ENCODE assay signal across 9 mouse cellular contexts in the genomic region with DNA sequence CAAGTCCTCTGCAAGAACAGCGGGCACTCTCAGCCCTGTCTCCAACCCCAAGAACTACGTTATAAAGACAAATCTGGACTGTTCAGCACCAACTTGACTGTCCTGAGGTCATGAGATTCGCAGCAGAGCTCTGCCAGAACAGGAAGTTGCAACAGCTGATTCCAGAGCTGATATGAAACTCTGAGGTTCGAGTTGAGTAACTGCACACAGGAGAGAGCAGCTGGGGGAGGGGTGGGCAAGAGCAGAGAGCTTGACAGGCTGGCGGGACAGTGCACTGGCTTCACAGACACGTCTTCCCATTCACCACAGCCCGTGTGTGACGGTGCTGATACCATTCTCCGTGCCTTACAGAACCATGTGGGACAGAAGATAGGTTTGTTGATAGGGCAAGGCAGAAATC. TPM values are rescaled to one million over a fixed set of nuclear protein-coding genes. Genes with fewer than 3 reads are reported as not detected.
A peak's percentile ranks its signal among the peaks of the same experiment; 100 is the strongest.
DNase-seq lines count a peak whose midpoint lies in the region; ATAC-seq and TF ChIP-seq lines count a peak whose summit lies in the region.
"Had no signal": no experiment of that assay in that cellular context is flagged by ENCODE, and none has a peak within 500 bp of the region (broad histone marks: within the 10 kb centered on the region; RNA-seq: fewer than 3 reads in every experiment).

No protein-coding gene starts in this region.

- peaks cover 5% of the 10 kb centered on the region for H3K4me1 ChIP-seq in heart, embryonic 11.5 days (ENCODE audit: control insufficient read depth, insufficient read depth, low read length)
- H3K4me1 ChIP-seq in intestine, postnatal 0 days (replicated peaks; ENCODE audit: control insufficient read depth, insufficient read depth, low read length) = no peaks in the 10 kb centered on the region

- peaks cover 5% of the 10 kb centered on the region; the same call in 1 of the 2 replicates for H3K9me3 ChIP-seq in heart, embryonic 11.5 days (replicated peaks; ENCODE audit: control insufficient read depth, low read length)
- no peaks in the 10 kb centered on the region for H3K9me3 ChIP-seq in intestine, postnatal 0 days (ENCODE audit: control insufficient read depth)

- H3K36me3 ChIP-seq in heart, embryonic 11.5 days (ENCODE audit: control insufficient read depth, insufficient read depth, low read length) = no peaks in the 10 kb centered on the region
- no peaks in the 10 kb centered on the region for H3K36me3 ChIP-seq in intestine, postnatal 0 days (ENCODE audit: control insufficient read depth, insufficient read depth)

- H3K4me2 ChIP-seq in heart, embryonic 11.5 days = no peak overlapping the region
- no peak overlapping the region for H3K4me2 ChIP-seq in intestine, postnatal 0 days (replicated peaks; ENCODE audit: low read depth)

- H3K4me3 ChIP-seq in heart, embryonic 11.5 days (ENCODE audit: low read depth, low read length) = no peak overlapping the region
- H3K4me3 ChIP-seq in intestine, postnatal 0 days (ENCODE audit: low read depth, low read length) = no peak overlapping the region

- H3K27ac ChIP-seq in heart, embryonic 11.5 days (ENCODE audit: low read depth, low read length) = no peak overlapping the region
- no peak overlapping the region for H3K27ac ChIP-seq in intestine, postnatal 0 days (ENCODE audit: low read depth, low read length)

- WGBS in heart, embryonic 11.5 days (ENCODE audit: insufficient replicate concordance) = 25% methylated on average over 9 of the region's 9 CpGs
- 39% methylated on average over 9 of the region's 9 CpGs for WGBS in intestine, postnatal 0 days

- no peak for ATAC-seq in heart, embryonic 11.5 days (replicated peaks; ENCODE audit: insufficient number of reproducible peaks, low FRiP score, low TSS enrichment)
- ATAC-seq in intestine, postnatal 0 days = peak; percentile 57
- ATAC-seq: Patski had no signal

- DNase-seq in heart, adult 18-20 months = peak; percentile 43 to 79
- DNase-seq in adrenal gland, postnatal 36 days = peak; percentile 40 to 70
- peak; percentile 83 for DNase-seq in lung, postnatal 25 days (ENCODE audit: low spot score)
- DNase-seq in thymus, postnatal 10 days (ENCODE audit: low spot score in 2 of 2) = peak; percentile 82 to 85
- DNase-seq in retina, embryonic 14.5 days (ENCODE audit: low spot score) = no peak
- DNase-seq in testis, postnatal 14 days (ENCODE audit: low spot score) = no peak

- H3K27me3 ChIP-seq in heart, embryonic 11.5 days (ENCODE audit: control insufficient read depth, insufficient read depth, low read length) = 0 out of 2 replicates have a peak, but pooled peaks cover 2% of the 10 kb centered on the region
- no peaks in the 10 kb centered on the region for H3K27me3 ChIP-seq in intestine, postnatal 0 days (replicated peaks; ENCODE audit: control insufficient read depth, insufficient read depth, low read length)
- H3K27me3 ChIP-seq: Patski had no signal

- H3K9ac ChIP-seq in heart, embryonic 11.5 days (ENCODE audit: low read depth, low read length) = no peak overlapping the region
- no peak overlapping the region for H3K9ac ChIP-seq in intestine, postnatal 0 days (ENCODE audit: low read depth, low read length)

- TF ChIP-seq CTCF in intestine, postnatal 0 days (IDR thresholded peaks at IDR 0.05; ENCODE audit: low read depth) = no peak

RNA-seq across cellular contexts. Expression of gene Arhgap25, which starts 9.0 kb away (rescaled TPM):
- total RNA-seq in heart, adult 18-20 months (2021) = 1 to 10 TPM; 4.5 to 4.7 TPM
- 1.1 and 1.6 TPM in 2 replicates for polyA plus RNA-seq in heart, embryonic 11.5 days (2014; fragmentation: Nextera tagmentation; extraction: Ambion mirVana)
- total RNA-seq in adrenal gland, postnatal 36 days (2021) = 1 to 10 TPM; 2.8 to 3.7 TPM
- polyA plus RNA-seq in intestine, postnatal 0 days (2015; fragmentation: Nextera tagmentation; extraction: Ambion mirVana) = 1.5 and 2.1 TPM in 2 replicates

RNA-seq across cellular contexts. Expression of gene Prokr1, which starts 48.5 kb away (rescaled TPM):
- total RNA-seq in heart, adult 18-20 months (2021) = under 1 TPM; 0.46 to 0.69 TPM
- polyA plus RNA-seq in heart, embryonic 11.5 days (2014; fragmentation: Nextera tagmentation; extraction: Ambion mirVana) = 1.8 and 3.0 TPM in 2 replicates
- total RNA-seq in adrenal gland, postnatal 36 days (2021) = under 1 TPM; 0.36 to 0.63 TPM
- polyA plus RNA-seq in intestine, postnatal 0 days (2015; fragmentation: Nextera tagmentation; extraction: Ambion mirVana) = 0.63 and 1.0 TPM in 2 replicates

Comparison
In these comparisons a context has a peak if more than half of its experiments do, and no peak if none do; other contexts are left out.
1. DNase-seq: peak in heart, adult 18-20 months (2 of 2), adrenal gland, postnatal 36 days (2 of 2), lung, postnatal 25 days (single experiment) and thymus, postnatal 10 days (2 of 2); none in retina, embryonic 14.5 days (single experiment) and testis, postnatal 14 days (single experiment).